Mouse (Mus musculus): Measurements from ENCODE around the gene Gucy2d. TPM values are rescaled to one million over a fixed set of nuclear protein-coding genes. Genes with fewer than 3 reads are reported as not detected.

The Gucy2d gene
- polyA plus RNA-seq, 1 experiment from 2014 or later, result not detected

DNA sequence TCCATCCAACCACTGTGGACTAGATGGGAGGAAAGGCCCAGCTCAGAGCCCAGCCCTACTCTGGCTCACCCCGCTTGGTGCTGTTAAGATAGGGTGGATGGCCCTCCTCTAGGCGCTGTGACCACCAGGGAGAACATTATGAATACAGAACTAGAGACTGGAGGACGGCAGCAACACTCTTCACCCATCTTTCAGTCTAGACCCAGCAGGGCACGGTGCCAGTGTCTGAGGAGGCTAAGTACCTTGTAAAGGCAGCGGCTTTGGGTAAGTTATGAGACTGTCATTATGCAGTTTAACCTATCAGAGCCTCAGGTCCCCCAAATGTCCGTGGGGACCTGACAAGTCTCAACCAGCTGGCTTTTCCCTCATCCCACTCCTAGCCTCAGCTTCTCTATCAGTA is 48.9 kb downstream of the Gucy2d start, which contains the start of gene Lrrc32:
Lrrc32 (plus strand) TSS at position 153 of the 400 bp plus-strand sequence.
- H3K4me1 ChIP-seq (ENCODE audit: control insufficient read depth, insufficient read depth, low read length), result peaks cover 26% of the 10 kb centered on the region
- 49% methylated on average over 6 of the region's 6 CpGs for WGBS
- peak within 1 kb of the TSS; percentile 81 for H3K4me2 ChIP-seq (replicated peaks; ENCODE audit: low read depth, low read length)
- no peaks in the 10 kb centered on the region; the same call in 1 of the 2 replicates for H3K36me3 ChIP-seq (ENCODE audit: control insufficient read depth, insufficient read depth, low read length)
- peak within 1 kb of the TSS; percentile 21; the same call in 1 of the 2 replicates for H3K27ac ChIP-seq (ENCODE audit: low read length)
- H3K27me3 ChIP-seq (ENCODE audit: control insufficient read depth, insufficient read depth, low read length), result no peaks in the 10 kb centered on the region
- no peaks in the 10 kb centered on the region for H3K9me3 ChIP-seq (ENCODE audit: control insufficient read depth, low read depth, low read length)
- no peak for ATAC-seq (ENCODE audit: insufficient number of reproducible peaks, insufficient read depth, low FRiP score, low read depth)
- H3K9ac ChIP-seq (replicated peaks; ENCODE audit: low read depth, low read length), result peak within 1 kb of the TSS; percentile 45; the same call in 1 of the 2 replicates
- H3K4me3 ChIP-seq (ENCODE audit: low read depth, low read length), result peak within 1 kb of the TSS; percentile 39

GRCm38 (mm10) chr7:98489623-98490084 is 49.4 kb downstream of the Gucy2d start:
- Histone ChIP-seq H3K27me3 (ENCODE audit: control insufficient read depth, insufficient read depth, low read length) (no peaks in the 10 kb centered on the region), H3K36me3 (ENCODE audit: control insufficient read depth, insufficient read depth, low read length) (no peaks in the 10 kb centered on the region; the same call in 1 of the 2 replicates), H3K4me2 (replicated peaks; ENCODE audit: low read depth, low read length) (peak overlapping the region; percentile 81), H3K4me1 (ENCODE audit: control insufficient read depth, insufficient read depth, low read length) (peaks cover 27% of the 10 kb centered on the region), H3K9me3 (ENCODE audit: control insufficient read depth, low read depth, low read length) (no peaks in the 10 kb centered on the region), H3K9ac (replicated peaks; ENCODE audit: low read depth, low read length) (peak overlapping the region; percentile 45; the same call in 1 of the 2 replicates), H3K27ac (ENCODE audit: low read length) (0 out of 2 replicates have a peak overlapping the region, but pooled peaks have one; percentile 21), H3K4me3 (ENCODE audit: low read depth, low read length) (peak overlapping the region; percentile 39)
- WGBS, result under 1% methylated on average over 48 of the region's 50 CpGs
- ATAC-seq (ENCODE audit: insufficient number of reproducible peaks, insufficient read depth, low FRiP score, low read depth), result peak; percentile 75

- no peaks in the 10 kb centered on the region for H3K27me3 ChIP-seq (ENCODE audit: control insufficient read depth, insufficient read depth, low read length)
- H3K4me3 ChIP-seq (ENCODE audit: low read depth, low read length), result peak overlapping the region; percentile 39
- peak overlapping the region; percentile 81 for H3K4me2 ChIP-seq (replicated peaks; ENCODE audit: low read depth, low read length)
- no peaks in the 10 kb centered on the region for H3K9me3 ChIP-seq (ENCODE audit: control insufficient read depth, low read depth, low read length)
- H3K9ac ChIP-seq (replicated peaks; ENCODE audit: low read depth, low read length), result peak overlapping the region; percentile 45; the same call in 1 of the 2 replicates
- ATAC-seq (ENCODE audit: insufficient number of reproducible peaks, insufficient read depth, low FRiP score, low read depth), result no peak
- H3K4me1 ChIP-seq (ENCODE audit: control insufficient read depth, insufficient read depth, low read length), result peaks cover 27% of the 10 kb centered on the region
- no peak overlapping the region; the same call in 1 of the 2 replicates for H3K27ac ChIP-seq (ENCODE audit: low read length)
- 46% methylated on average over 4 of the region's 4 CpGs for WGBS
- H3K36me3 ChIP-seq (ENCODE audit: control insufficient read depth, insufficient read depth, low read length), result no peaks in the 10 kb centered on the region; the same call in 1 of the 2 replicates
Observed at GRCm38 (mm10) chr7:98490328-98490727, 50.1 kb downstream of the Gucy2d start.

DNA sequence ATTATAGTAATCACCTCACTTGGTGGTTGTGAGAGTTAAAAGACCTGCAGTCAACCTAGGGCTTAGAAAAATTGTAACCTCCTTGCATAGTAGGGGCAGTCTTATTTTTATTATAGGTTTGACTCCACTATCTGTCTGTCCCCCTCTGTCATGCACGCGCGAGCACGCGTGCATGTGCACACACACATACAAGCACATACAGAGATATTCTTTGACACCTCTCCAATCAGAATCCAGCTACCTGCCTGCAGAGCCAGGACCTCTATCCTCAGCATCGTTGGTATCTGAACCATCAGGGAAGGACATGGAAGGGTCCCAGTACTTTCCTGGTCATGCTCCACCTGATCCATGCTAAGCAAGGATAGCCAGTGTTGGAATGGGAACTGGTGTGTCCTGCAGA is 50.7 kb downstream of the Gucy2d start:
- no peak for ATAC-seq (ENCODE audit: insufficient number of reproducible peaks, insufficient read depth, low FRiP score, low read depth)
- peak overlapping the region; percentile 81 for H3K4me2 ChIP-seq (replicated peaks; ENCODE audit: low read depth, low read length)
- H3K9me3 ChIP-seq (ENCODE audit: control insufficient read depth, low read depth, low read length), result no peaks in the 10 kb centered on the region
- no peak overlapping the region for H3K9ac ChIP-seq (replicated peaks; ENCODE audit: low read depth, low read length)
- no peak overlapping the region for H3K27ac ChIP-seq (ENCODE audit: low read length)
- no peaks in the 10 kb centered on the region; the same call in 1 of the 2 replicates for H3K36me3 ChIP-seq (ENCODE audit: control insufficient read depth, insufficient read depth, low read length)
- H3K27me3 ChIP-seq (ENCODE audit: control insufficient read depth, insufficient read depth, low read length), result no peaks in the 10 kb centered on the region
- 94% methylated on average over 6 of the region's 6 CpGs for WGBS
- peaks cover 27% of the 10 kb centered on the region for H3K4me1 ChIP-seq (ENCODE audit: control insufficient read depth, insufficient read depth, low read length)
- H3K4me3 ChIP-seq (ENCODE audit: low read depth, low read length), result peak overlapping the region; percentile 39

DNA sequence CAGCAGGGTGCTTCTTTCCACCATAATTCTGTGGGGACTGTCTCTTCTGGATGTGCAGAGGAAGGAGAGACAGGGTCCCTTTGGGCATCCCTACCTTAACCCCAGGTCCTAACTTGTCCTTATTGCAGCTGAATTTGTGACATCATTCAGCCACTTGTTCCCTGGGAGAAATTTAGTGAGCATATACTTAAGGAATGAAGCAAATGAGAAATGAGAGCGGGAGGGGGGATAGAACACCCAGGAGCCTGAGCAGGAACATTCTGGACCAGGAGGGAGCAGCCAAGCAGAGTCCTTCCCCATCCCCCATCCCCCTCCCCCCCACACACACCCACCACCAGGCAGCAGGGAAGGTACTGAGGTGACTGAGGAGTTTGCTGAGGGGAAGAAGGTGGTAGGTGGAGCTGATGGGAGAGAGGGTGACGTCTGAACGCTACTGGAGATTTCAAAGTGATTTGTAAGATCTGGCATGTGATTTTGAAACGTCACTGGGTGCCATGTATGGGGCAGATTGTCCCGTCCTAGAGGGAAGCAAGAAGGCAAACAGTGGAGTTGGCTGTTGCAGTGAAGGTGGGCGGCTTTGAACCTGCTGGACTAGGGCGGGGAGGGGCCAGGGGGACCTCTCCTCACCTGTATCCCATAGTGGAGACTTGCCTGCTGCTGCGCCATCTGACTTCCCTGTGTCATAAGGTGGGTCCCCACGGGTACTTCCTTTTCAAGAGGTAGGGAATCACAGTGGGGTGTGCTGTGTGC is 51.4 kb downstream of the Gucy2d start:
- Histone ChIP-seq H3K4me2 (replicated peaks; ENCODE audit: low read depth, low read length) (peak overlapping the region; percentile 81), H3K9me3 (ENCODE audit: control insufficient read depth, low read depth, low read length) (no peaks in the 10 kb centered on the region), H3K27ac (ENCODE audit: low read length) (no peak overlapping the region), H3K4me1 (ENCODE audit: control insufficient read depth, insufficient read depth, low read length) (peaks cover 24% of the 10 kb centered on the region), H3K27me3 (ENCODE audit: control insufficient read depth, insufficient read depth, low read length) (no peaks in the 10 kb centered on the region), H3K4me3 (ENCODE audit: low read depth, low read length) (peak overlapping the region; percentile 39; the same call in 1 of the 2 replicates), H3K9ac (replicated peaks; ENCODE audit: low read depth, low read length) (no peak overlapping the region), H3K36me3 (ENCODE audit: control insufficient read depth, insufficient read depth, low read length) (no peaks in the 10 kb centered on the region; the same call in 1 of the 2 replicates)
- no peak for ATAC-seq (ENCODE audit: insufficient number of reproducible peaks, insufficient read depth, low FRiP score, low read depth)
- 66% methylated on average over 9 of the region's 9 CpGs for WGBS

DNA sequence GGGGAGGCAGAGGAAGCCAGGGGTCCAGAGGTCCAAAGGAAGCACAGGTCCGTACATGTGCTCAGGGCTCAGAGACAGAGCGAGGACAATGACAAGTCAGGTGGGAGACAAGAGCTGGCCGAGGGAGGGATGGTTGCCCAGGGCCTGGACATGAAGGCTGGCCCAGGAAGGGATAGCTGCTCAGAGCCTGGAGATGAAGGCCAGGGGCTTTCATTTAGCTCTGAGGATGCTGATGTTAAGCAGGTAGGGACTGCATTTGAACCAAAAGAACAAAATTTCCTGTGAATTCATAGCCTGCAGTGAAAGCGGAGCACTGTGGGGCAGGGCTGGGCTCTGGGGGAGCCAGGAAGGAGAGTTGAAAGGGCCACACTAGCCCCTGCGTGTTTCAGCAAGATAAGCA is 52.1 kb downstream of the Gucy2d start:
- Histone ChIP-seq H3K4me2 (replicated peaks; ENCODE audit: low read depth, low read length) (peak overlapping the region; percentile 81), H3K9me3 (ENCODE audit: control insufficient read depth, low read depth, low read length) (no peaks in the 10 kb centered on the region), H3K4me1 (ENCODE audit: control insufficient read depth, insufficient read depth, low read length) (peaks cover 21% of the 10 kb centered on the region), H3K36me3 (ENCODE audit: control insufficient read depth, insufficient read depth, low read length) (no peaks in the 10 kb centered on the region; the same call in 1 of the 2 replicates), H3K9ac (replicated peaks; ENCODE audit: low read depth, low read length) (no peak overlapping the region), H3K27me3 (ENCODE audit: control insufficient read depth, insufficient read depth, low read length) (no peaks in the 10 kb centered on the region), H3K4me3 (ENCODE audit: low read depth, low read length) (no peak overlapping the region), H3K27ac (ENCODE audit: low read length) (no peak overlapping the region)
- no peak for ATAC-seq (ENCODE audit: insufficient number of reproducible peaks, insufficient read depth, low FRiP score, low read depth)
- WGBS, result 81% methylated on average over 5 of the region's 5 CpGs

- H3K27ac ChIP-seq (ENCODE audit: low read length), result no peak overlapping the region
- no peak overlapping the region for H3K9ac ChIP-seq (replicated peaks; ENCODE audit: low read depth, low read length)
- no peak overlapping the region for H3K4me2 ChIP-seq (replicated peaks; ENCODE audit: low read depth, low read length)
- no peaks in the 10 kb centered on the region for H3K27me3 ChIP-seq (ENCODE audit: control insufficient read depth, insufficient read depth, low read length)
- peaks cover 21% of the 10 kb centered on the region for H3K4me1 ChIP-seq (ENCODE audit: control insufficient read depth, insufficient read depth, low read length)
- H3K4me3 ChIP-seq (ENCODE audit: low read depth, low read length), result no peak overlapping the region
- ATAC-seq (ENCODE audit: insufficient number of reproducible peaks, insufficient read depth, low FRiP score, low read depth), result no peak
- H3K36me3 ChIP-seq (ENCODE audit: control insufficient read depth, insufficient read depth, low read length), result no peaks in the 10 kb centered on the region; the same call in 1 of the 2 replicates
- no peaks in the 10 kb centered on the region for H3K9me3 ChIP-seq (ENCODE audit: control insufficient read depth, low read depth, low read length)
- WGBS, result 60% methylated on average over 2 of the region's 2 CpGs
Observed at GRCm38 (mm10) chr7:98493307-98493706, 53.1 kb downstream of the Gucy2d start.

DNA sequence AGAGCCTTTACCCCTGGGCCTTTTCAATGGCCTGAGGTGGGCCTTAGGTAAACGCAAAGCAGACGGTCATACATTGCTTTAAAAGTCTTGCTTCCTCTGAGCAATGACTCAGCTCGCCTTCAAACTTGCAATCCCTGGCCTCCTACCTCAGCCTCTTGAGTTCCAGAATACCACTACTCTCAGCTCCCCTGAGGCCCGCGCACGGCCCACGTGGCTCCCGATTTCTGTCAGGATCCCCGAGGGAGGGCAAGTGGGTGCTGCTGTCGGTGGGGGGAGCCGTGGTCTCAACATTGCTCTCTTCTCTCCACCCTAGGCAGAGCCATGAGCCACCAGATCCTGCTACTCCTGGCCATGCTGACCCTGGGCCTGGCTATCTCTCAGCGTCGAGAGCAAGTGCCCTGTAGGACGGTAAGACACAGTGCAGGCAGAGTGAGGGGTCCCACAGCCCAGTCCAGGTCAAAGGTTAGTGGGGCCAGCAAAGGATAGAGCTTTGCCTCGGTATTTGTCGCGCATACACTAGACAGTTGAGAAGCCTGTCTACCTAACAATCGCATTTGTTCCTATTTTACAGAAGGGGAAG is 53.8 kb downstream of the Gucy2d start:
- peaks cover 20% of the 10 kb centered on the region for H3K4me1 ChIP-seq (ENCODE audit: control insufficient read depth, insufficient read depth, low read length)
- no peaks in the 10 kb centered on the region for H3K9me3 ChIP-seq (ENCODE audit: control insufficient read depth, low read depth, low read length)
- 66% methylated on average over 18 of the region's 18 CpGs for WGBS
- H3K27ac ChIP-seq (ENCODE audit: low read length), result no peak overlapping the region
- no peaks in the 10 kb centered on the region; the same call in 1 of the 2 replicates for H3K36me3 ChIP-seq (ENCODE audit: control insufficient read depth, insufficient read depth, low read length)
- H3K4me3 ChIP-seq (ENCODE audit: low read depth, low read length), result no peak overlapping the region
- no peak overlapping the region for H3K9ac ChIP-seq (replicated peaks; ENCODE audit: low read depth, low read length)
- no peak for ATAC-seq (ENCODE audit: insufficient number of reproducible peaks, insufficient read depth, low FRiP score, low read depth)
- H3K27me3 ChIP-seq (ENCODE audit: control insufficient read depth, insufficient read depth, low read length), result no peaks in the 10 kb centered on the region
- H3K4me2 ChIP-seq (replicated peaks; ENCODE audit: low read depth, low read length), result no peak overlapping the region

Data from stomach, embryonic 14.5 days (tissue).